Mouse (Mus musculus) gastrocnemius, postnatal 4 days (tissue): ENCODE results near the gene BC051019. TPM values are rescaled to one million over a fixed set of nuclear protein-coding genes. Genes with fewer than 3 reads are reported as not detected.

ENCODE experiments used
- DNase-seq, 2 experiments: peaks; one replicate each; pipeline ENCODE4 v3.0.0; 2021 to 2022; ENCODE audit warnings: low spot score in 2 of 2, mixed read lengths in 2 of 2
- total RNA-seq, 2 experiments: library from RNA; stranded (reverse); gene quantifications; 2 replicates each; pipeline ENCODE4 v1.2.3; 2021

The BC051019 gene
- total RNA-seq, 2 experiments from 2014 or later, result not detected

- peak in 1 of 2 experiments; percentile 66 for DNase-seq
Observed at GRCm38 (mm10) chr7:109708961-109709382, 14.7 kb downstream of the BC051019 start.

- DNase-seq, result no peak
Observed at GRCm38 (mm10) chr7:109707023-109707785, 16.4 kb downstream of the BC051019 start.

- no peak for DNase-seq
Observed at GRCm38 (mm10) chr7:109704461-109704860, 19.2 kb downstream of the BC051019 start.

- no peak for DNase-seq
Observed at GRCm38 (mm10) chr7:109704016-109704377, 19.7 kb downstream of the BC051019 start.

- peak; percentile 96 to 98 for DNase-seq
Observed at GRCm38 (mm10) chr7:109703190-109704015, 20.2 kb downstream of the BC051019 start, which contains the start of the genes St5 and Akip1. Gene St5 (minus strand): TSS chr7:109703605. Gene Akip1 (plus strand): TSS chr7:109703690.

GRCm38 (mm10) chr7:109702721-109703120 lies 20.9 kb downstream of the BC051019 start:
- DNase-seq, result no peak

GRCm38 (mm10) chr7:109700213-109700612 lies 23.4 kb downstream of the BC051019 start:
- no peak for DNase-seq

GRCm38 (mm10) chr7:109695339-109695726 lies 28.3 kb downstream of the BC051019 start:
- DNase-seq, result no peak

- DNase-seq, result no peak
Observed at GRCm38 (mm10) chr7:109694576-109695338, 28.9 kb downstream of the BC051019 start.

- no peak for DNase-seq
Observed at GRCm38 (mm10) chr7:109690961-109691360, 32.7 kb downstream of the BC051019 start.

GRCm38 (mm10) chr7:109690101-109690500 lies 33.5 kb downstream of the BC051019 start:
- no peak for DNase-seq

- no peak for DNase-seq
Observed at GRCm38 (mm10) chr7:109686585-109687128, 37.0 kb downstream of the BC051019 start.

- DNase-seq, result no peak
Observed at GRCm38 (mm10) chr7:109680879-109681278, 42.8 kb downstream of the BC051019 start.

- no peak for DNase-seq
Observed at GRCm38 (mm10) chr7:109680284-109680683, 43.4 kb downstream of the BC051019 start.

GRCm38 (mm10) chr7:109674944-109675628 lies 48.6 kb downstream of the BC051019 start:
- DNase-seq, result no peak

- peak; percentile 72 to 85 for DNase-seq
Observed at GRCm38 (mm10) chr7:109671581-109672471, 51.8 kb downstream of the BC051019 start.

GRCm38 (mm10) chr7:109669426-109670170 lies 54.1 kb downstream of the BC051019 start:
- no peak for DNase-seq

- DNase-seq, result no peak
Observed at GRCm38 (mm10) chr7:109666664-109667063, 57.0 kb downstream of the BC051019 start.

- no peak for DNase-seq
Observed at GRCm38 (mm10) chr7:109662626-109663025, 61.0 kb downstream of the BC051019 start.
